Mouse (Mus musculus): ENCODE measurements around the gene Kansl1. TPM values are rescaled to one million over a fixed set of nuclear protein-coding genes. Genes with fewer than 3 reads are reported as not detected.
A peak's percentile ranks its signal among the peaks of the same experiment; 100 is the strongest.
"Not testable (repeated sequence)": the region's sequence is repeated elsewhere in the genome, so short reads cannot be mapped to it uniquely, and the experiment has no call there.

The Kansl1 gene
- total RNA-seq, 2 experiments from 2014 or later = 19.8 to 20.2 TPM

GRCm38 (mm10) chr11:104451239-104451638, 17.4 kb downstream of the Kansl1 start:
- DNase-seq = peak; percentile 16
- Histone ChIP-seq H3K4me3 (no peak overlapping the region), H3K27ac (no peak overlapping the region)
- intact Hi-C loops (cut with DNase I) = no loop called here
- peak; percentile 56 for TF ChIP-seq CTCF (IDR thresholded peaks at IDR 0.05)

- DNase-seq; H3K4me3 ChIP-seq; H3K27ac ChIP-seq; intact Hi-C loops (cut with DNase I): not testable (repeated sequence)
- TF ChIP-seq CTCF (IDR thresholded peaks at IDR 0.05) = peak; percentile 35
These were observed 20.2 kb downstream of the Kansl1 start for GRCm38 (mm10) chr11:104448499-104448898.

- Histone ChIP-seq H3K27ac (no peak overlapping the region), H3K4me3 (no peak overlapping the region)
- DNase-seq = no peak
- intact Hi-C loops (cut with DNase I) = no loop called here
- no peak for TF ChIP-seq CTCF (IDR thresholded peaks at IDR 0.05)
These were observed 23.1 kb downstream of the Kansl1 start for GRCm38 (mm10) chr11:104445538-104445937.

GRCm38 (mm10) chr11:104445044-104445443, 23.6 kb downstream of the Kansl1 start:
- intact Hi-C loops (cut with DNase I) = no loop called here
- no peak overlapping the region for H3K4me3 ChIP-seq

GRCm38 (mm10) chr11:104443359-104443758, 25.3 kb downstream of the Kansl1 start:
- no peak for DNase-seq
- TF ChIP-seq CTCF (IDR thresholded peaks at IDR 0.05) = no peak
- H3K4me3 ChIP-seq = peak overlapping the region; percentile 95
- H3K27ac ChIP-seq = peak overlapping the region; percentile 97
- intact Hi-C loops (cut with DNase I) = loop anchor here (2.0 to 5.0 kb wide), 4 partner anchors 46 to 206 kb away; no protein-coding TSS in a partner anchor

More at GRCm38 (mm10) chr11:104445044-104445443, 23.6 kb downstream of the Kansl1 start:
- peak overlapping the region; percentile 13; the same call in 1 of the 2 replicates for H3K27ac ChIP-seq
- no peak for TF ChIP-seq CTCF (IDR thresholded peaks at IDR 0.05)
- no peak for DNase-seq

GRCm38 (mm10) chr11:104442333-104443136, 26.1 kb downstream of the Kansl1 start:
- peak; percentile 97 for DNase-seq
- peak overlapping the region; percentile 97 for H3K27ac ChIP-seq
- intact Hi-C loops (cut with DNase I) = loop anchor here (2.0 to 5.0 kb wide), 4 partner anchors 45 to 205 kb away; no protein-coding TSS in a partner anchor
- peak overlapping the region; percentile 95 for H3K4me3 ChIP-seq
- TF ChIP-seq CTCF (IDR thresholded peaks at IDR 0.05) = peak; percentile 66

GRCm38 (mm10) chr11:104441475-104442332, 27.0 kb downstream of the Kansl1 start:
- TF ChIP-seq CTCF (IDR thresholded peaks at IDR 0.05) = no peak
- H3K27ac ChIP-seq = peak overlapping the region; percentile 97
- H3K4me3 ChIP-seq = peak overlapping the region; percentile 95
- DNase-seq = peak; percentile 89
- intact Hi-C loops (cut with DNase I) = loop anchor here (2.0 to 5.0 kb wide), 4 partner anchors 44 to 204 kb away; no protein-coding TSS in a partner anchor

GRCm38 (mm10) chr11:104440521-104441474, 27.9 kb downstream of the Kansl1 start:
- Histone ChIP-seq H3K4me3 (peak overlapping the region; percentile 95), H3K27ac (peak overlapping the region; percentile 97)
- DNase-seq = no peak
- intact Hi-C loops (cut with DNase I) = loop anchor here (5.0 kb wide), 3 partner anchors 43 to 203 kb away; no protein-coding TSS in a partner anchor
- TF ChIP-seq CTCF (IDR thresholded peaks at IDR 0.05) = no peak

- intact Hi-C loops (cut with DNase I) = loop anchor here (5.0 kb wide), 3 partner anchors 42 to 202 kb away; no protein-coding TSS in a partner anchor
- no peak for TF ChIP-seq CTCF (IDR thresholded peaks at IDR 0.05)
- H3K27ac ChIP-seq = peak overlapping the region; percentile 97
- DNase-seq = no peak
- peak overlapping the region; percentile 95 for H3K4me3 ChIP-seq
These were observed 29.0 kb downstream of the Kansl1 start for GRCm38 (mm10) chr11:104439703-104440102.

- TF ChIP-seq CTCF (IDR thresholded peaks at IDR 0.05) = no peak
- intact Hi-C loops (cut with DNase I) = no loop called here
These were observed 30.2 kb downstream of the Kansl1 start for GRCm38 (mm10) chr11:104438450-104438849.

GRCm38 (mm10) chr11:104436394-104436954, 32.2 kb downstream of the Kansl1 start:
- intact Hi-C loops (cut with DNase I) = no loop called here
- DNase-seq = no peak
- TF ChIP-seq CTCF (IDR thresholded peaks at IDR 0.05) = no peak
- Histone ChIP-seq H3K27ac (0 out of 2 replicates have a peak overlapping the region, but pooled peaks have one; percentile 32), H3K4me3 (no peak overlapping the region)

More at GRCm38 (mm10) chr11:104438450-104438849, 30.2 kb downstream of the Kansl1 start:
- no peak for DNase-seq
- peak overlapping the region; percentile 95; the same call in 1 of the 2 replicates for H3K4me3 ChIP-seq
- H3K27ac ChIP-seq = no peak overlapping the region

All from gastrocnemius, adult 2 months (tissue).